8 mouse cellular contexts compared by ENCODE assay signal in genomic region chr5:28316722-28317245, GRCm38 (mm10). TPM values are rescaled to one million over a fixed set of nuclear protein-coding genes. Genes with fewer than 3 reads are reported as not detected.
DNase-seq lines count a peak whose midpoint lies in the region; ATAC-seq lines count a peak whose summit lies in the region.

Gene Rbm33 (plus strand): TSS chr5:28317121.

- peak within 1 kb of the TSS; percentile 100 for H3K9ac ChIP-seq in kidney, embryonic 15.5 days

- no peaks in the 10 kb centered on the region for H3K27me3 ChIP-seq in heart, embryonic 10.5 days (ENCODE audit: insufficient read depth, poor library complexity, severe bottlenecking)
- no peaks in the 10 kb centered on the region for H3K27me3 ChIP-seq in kidney, embryonic 15.5 days

- H3K4me3 ChIP-seq in heart, embryonic 10.5 days: peak within 1 kb of the TSS; percentile 98
- H3K4me3 ChIP-seq in kidney, embryonic 15.5 days (replicated peaks): peak within 1 kb of the TSS; percentile 96

- peak; percentile 85 to 91 for DNase-seq in B cell, adult 2 months
- DNase-seq in brain, adult 2 months (ENCODE audit: low read depth, low spot score): peak; percentile 97
- DNase-seq in heart, embryonic 10.5 days (ENCODE audit: low spot score): peak; percentile 94
- DNase-seq in liver: peak; percentile 88
- DNase-seq in spleen, postnatal 4 days (ENCODE audit: low spot score in 2 of 2): peak; percentile 82 to 91

- peak within 1 kb of the TSS; percentile 70 for H3K4me2 ChIP-seq in kidney, embryonic 15.5 days

- under 1% methylated on average over 76 of the region's 76 CpGs for WGBS in heart, embryonic 10.5 days
- under 1% methylated on average over 64 of the region's 76 CpGs for WGBS in kidney, embryonic 15.5 days

- ATAC-seq in erythroblast, adult 5-6 weeks (replicated peaks; ENCODE audit: low FRiP score, poor library complexity, severe bottlenecking): peak; percentile 86
- ATAC-seq in kidney, embryonic 15.5 days (replicated peaks; ENCODE audit: low FRiP score): peak; percentile 94
- peak; percentile 83 for ATAC-seq in monocyte, adult 5-6 weeks (replicated peaks; ENCODE audit: insufficient number of reproducible peaks, low FRiP score, low TSS enrichment, poor library complexity, severe bottlenecking)

- peaks cover 17% of the 10 kb centered on the region for H3K4me1 ChIP-seq in heart, embryonic 10.5 days
- peaks cover 16% of the 10 kb centered on the region for H3K4me1 ChIP-seq in kidney, embryonic 15.5 days

- H3K36me3 ChIP-seq in heart, embryonic 10.5 days: no peaks in the 10 kb centered on the region
- H3K36me3 ChIP-seq in kidney, embryonic 15.5 days: no peaks in the 10 kb centered on the region

- H3K27ac ChIP-seq in heart, embryonic 10.5 days: peak within 1 kb of the TSS; percentile 100
- H3K27ac ChIP-seq in kidney, embryonic 15.5 days: peak within 1 kb of the TSS; percentile 100

- no peaks in the 10 kb centered on the region for H3K9me3 ChIP-seq in heart, embryonic 10.5 days
- H3K9me3 ChIP-seq in kidney, embryonic 15.5 days (replicated peaks): no peaks in the 10 kb centered on the region

RNA-seq across cellular contexts. Expression of gene Rbm33, which starts in this region (rescaled TPM):
- total RNA-seq in erythroblast, adult 5-6 weeks (2015; ENCODE audit: low replicate concordance): 61.0 and 79.4 TPM in 2 replicates
- 103 and 115 TPM in 2 replicates for total RNA-seq in erythroblast, adult 5-6 weeks (2017; ENCODE audit: low replicate concordance)
- polyA plus RNA-seq in heart, embryonic 10.5 days (2016; fragmentation: Nextera tagmentation; extraction: Ambion mirVana): 9.6 and 9.9 TPM in 2 replicates
- polyA plus RNA-seq in kidney, embryonic 15.5 days (2015; fragmentation: Nextera tagmentation; extraction: Ambion mirVana): 10.8 and 11.4 TPM in 2 replicates
- 60.8 to 96.3 TPM (median 77.3 TPM) in 3 replicates for total RNA-seq in monocyte, adult 5-6 weeks (2017)

Comparison
In these comparisons a context has a peak if more than half of its experiments do, and no peak if none do; other contexts are left out.
1. Peak in every context shown above with its lines: DNase-seq, ATAC-seq, H3K4me3 ChIP-seq and H3K27ac ChIP-seq.